Mouse (Mus musculus): ENCODE results near the gene Msantd2. TPM values are rescaled to one million over a fixed set of nuclear protein-coding genes. Genes with fewer than 3 reads are reported as not detected.

The Msantd2 gene
- polyA plus RNA-seq, 1 experiment, result 42.9 TPM

DNA sequence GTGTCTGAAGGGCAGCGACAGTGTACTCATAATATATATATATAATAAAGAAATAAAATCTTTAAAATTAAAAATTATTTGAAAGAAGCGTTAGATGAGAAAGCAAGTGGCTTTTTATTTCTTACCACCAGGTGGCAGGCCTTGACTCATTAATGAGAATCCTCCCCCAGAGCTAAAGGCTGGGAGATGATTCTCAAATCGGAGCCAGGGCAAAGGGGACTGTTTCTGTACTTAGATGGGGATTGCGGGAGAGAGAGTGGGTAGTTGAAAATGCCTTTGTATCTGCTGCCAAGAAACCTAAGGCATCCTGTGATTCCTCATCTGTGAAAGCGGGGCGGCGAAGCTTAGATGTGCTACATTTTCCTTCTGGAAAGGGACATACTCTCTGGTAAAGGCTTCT lies 26.4 kb upstream of the Msantd2 start:
- Histone ChIP-seq H3K36me3 (ENCODE audit: control insufficient read depth, insufficient read depth, low read length) (no peaks in the 10 kb centered on the region), H3K4me1 (replicated peaks; ENCODE audit: control insufficient read depth, insufficient read depth, low read length) (no peaks in the 10 kb centered on the region), H3K27me3 (ENCODE audit: control insufficient read depth, insufficient read depth, low read length) (peaks cover 10% of the 10 kb centered on the region), H3K4me3 (ENCODE audit: control insufficient read depth, insufficient read depth, low read length) (no peak overlapping the region), H3K27ac (ENCODE audit: control insufficient read depth, insufficient read depth, low read length) (no peak overlapping the region)
- no peak for TF ChIP-seq CTCF (IDR thresholded peaks at IDR 0.05; ENCODE audit: borderline replicate concordance, control insufficient read depth, extremely low read depth, insufficient read depth, low read length, poor library complexity)
- no peak for TF ChIP-seq POLR2A (IDR thresholded peaks at IDR 0.05; ENCODE audit: control insufficient read depth, extremely low read depth, insufficient read depth, low read length, poor library complexity)
- DNase-seq, result peak; percentile 30
- WGBS, result 30% methylated on average over 7 of the region's 7 CpGs

DNA sequence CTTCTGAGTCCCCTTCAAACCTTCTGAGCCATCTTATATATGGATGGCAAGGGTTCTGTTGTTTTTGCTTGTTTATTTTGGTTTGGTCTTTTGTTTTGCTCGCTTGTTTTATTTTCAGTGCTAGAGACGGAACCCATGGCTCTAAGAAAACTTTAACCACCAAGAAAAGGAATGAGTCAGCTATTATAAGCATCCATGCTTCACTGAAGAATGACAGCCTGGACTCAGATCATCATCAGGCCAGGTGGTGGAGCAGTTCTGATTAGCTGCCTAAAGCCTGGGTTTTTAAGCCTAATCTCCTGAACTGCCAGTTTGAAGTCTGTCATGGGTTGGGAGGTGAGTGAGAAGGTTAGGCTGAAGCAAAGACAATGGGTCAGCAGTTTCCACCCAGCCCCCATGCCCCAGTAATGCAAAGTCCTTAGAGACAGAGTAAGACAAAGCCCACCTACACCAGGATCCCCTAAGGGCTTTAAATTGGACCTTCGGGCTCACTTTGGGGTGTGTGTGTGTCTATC lies 15.5 kb upstream of the Msantd2 start:
- 87% methylated on average over 3 of the region's 3 CpGs for WGBS
- no peaks in the 10 kb centered on the region for H3K27me3 ChIP-seq (ENCODE audit: control insufficient read depth, insufficient read depth, low read length)

DNA sequence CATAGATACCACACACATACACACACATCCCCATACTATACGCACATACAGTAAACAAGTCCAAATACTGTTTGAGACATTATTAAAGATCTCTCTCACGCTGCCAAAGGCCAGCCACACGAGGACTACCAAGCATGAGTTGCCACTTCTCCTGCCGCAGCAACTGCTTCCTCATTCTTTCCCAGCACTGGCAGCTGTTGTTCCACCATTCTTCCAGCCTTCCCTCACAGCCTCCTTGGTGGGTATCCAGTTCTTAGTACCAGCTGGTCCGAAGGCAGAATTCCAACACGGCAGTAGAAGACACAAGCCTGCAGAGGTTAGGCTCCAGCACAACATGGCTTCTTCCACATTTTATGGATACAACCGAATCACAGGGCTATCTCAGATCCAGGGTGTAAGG lies 14.2 kb upstream of the Msantd2 start:
- Histone ChIP-seq H3K36me3 (ENCODE audit: control insufficient read depth, insufficient read depth, low read length) (no peaks in the 10 kb centered on the region), H3K4me1 (replicated peaks; ENCODE audit: control insufficient read depth, insufficient read depth, low read length) (no peaks in the 10 kb centered on the region), H3K27me3 (ENCODE audit: control insufficient read depth, insufficient read depth, low read length) (no peaks in the 10 kb centered on the region), H3K4me3 (ENCODE audit: control insufficient read depth, insufficient read depth, low read length) (no peak overlapping the region), H3K27ac (ENCODE audit: control insufficient read depth, insufficient read depth, low read length) (no peak overlapping the region)
- TF ChIP-seq POLR2A (IDR thresholded peaks at IDR 0.05; ENCODE audit: control insufficient read depth, extremely low read depth, insufficient read depth, low read length, poor library complexity) (no peak), CTCF (IDR thresholded peaks at IDR 0.05; ENCODE audit: borderline replicate concordance, control insufficient read depth, extremely low read depth, insufficient read depth, low read length, poor library complexity) (no peak)
- DNase-seq, result no peak
- WGBS, result 74% methylated on average over 7 of the region's 7 CpGs

More for the DNA sequence above, 15.5 kb upstream of the Msantd2 start:
- Histone ChIP-seq H3K4me3 (ENCODE audit: control insufficient read depth, insufficient read depth, low read length) (no peak overlapping the region), H3K4me1 (replicated peaks; ENCODE audit: control insufficient read depth, insufficient read depth, low read length) (no peaks in the 10 kb centered on the region), H3K27ac (ENCODE audit: control insufficient read depth, insufficient read depth, low read length) (no peak overlapping the region), H3K36me3 (ENCODE audit: control insufficient read depth, insufficient read depth, low read length) (no peaks in the 10 kb centered on the region)
- TF ChIP-seq CTCF (IDR thresholded peaks at IDR 0.05; ENCODE audit: borderline replicate concordance, control insufficient read depth, extremely low read depth, insufficient read depth, low read length, poor library complexity), result no peak
- no peak for TF ChIP-seq POLR2A (IDR thresholded peaks at IDR 0.05; ENCODE audit: control insufficient read depth, extremely low read depth, insufficient read depth, low read length, poor library complexity)
- no peak for DNase-seq

DNA sequence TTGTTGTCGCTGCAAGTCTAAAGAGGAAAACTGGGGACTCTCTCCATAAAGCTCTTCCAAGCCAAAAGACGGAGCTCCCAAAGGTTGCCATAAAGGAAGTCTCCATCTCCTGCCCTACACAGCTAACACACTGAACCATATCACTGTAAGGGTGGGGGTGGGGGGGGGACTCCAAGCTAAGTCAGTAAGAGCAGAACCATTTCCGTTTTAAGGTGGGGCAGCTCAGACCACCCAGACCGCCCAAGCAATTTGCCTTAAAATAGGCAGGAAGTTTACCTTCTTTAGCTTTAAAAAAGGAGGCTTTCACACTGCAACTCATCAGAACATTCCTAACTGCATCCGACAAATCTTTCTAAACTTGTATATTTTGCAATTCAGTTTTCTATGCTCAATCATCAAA lies 4.0 kb upstream of the Msantd2 start:
- no peak for TF ChIP-seq CTCF (IDR thresholded peaks at IDR 0.05; ENCODE audit: borderline replicate concordance, control insufficient read depth, extremely low read depth, insufficient read depth, low read length, poor library complexity)
- TF ChIP-seq POLR2A (IDR thresholded peaks at IDR 0.05; ENCODE audit: control insufficient read depth, extremely low read depth, insufficient read depth, low read length, poor library complexity), result no peak
- DNase-seq, result no peak
- H3K36me3 ChIP-seq (ENCODE audit: control insufficient read depth, insufficient read depth, low read length), result no peaks in the 10 kb centered on the region
- H3K4me3 ChIP-seq (ENCODE audit: control insufficient read depth, insufficient read depth, low read length), result no peak overlapping the region
- no peaks in the 10 kb centered on the region for H3K27me3 ChIP-seq (ENCODE audit: control insufficient read depth, insufficient read depth, low read length)
- no peak overlapping the region for H3K27ac ChIP-seq (ENCODE audit: control insufficient read depth, insufficient read depth, low read length)
- WGBS, result 95% methylated on average over 5 of the region's 5 CpGs
- H3K4me1 ChIP-seq (replicated peaks; ENCODE audit: control insufficient read depth, insufficient read depth, low read length), result peaks cover 6% of the 10 kb centered on the region

DNA sequence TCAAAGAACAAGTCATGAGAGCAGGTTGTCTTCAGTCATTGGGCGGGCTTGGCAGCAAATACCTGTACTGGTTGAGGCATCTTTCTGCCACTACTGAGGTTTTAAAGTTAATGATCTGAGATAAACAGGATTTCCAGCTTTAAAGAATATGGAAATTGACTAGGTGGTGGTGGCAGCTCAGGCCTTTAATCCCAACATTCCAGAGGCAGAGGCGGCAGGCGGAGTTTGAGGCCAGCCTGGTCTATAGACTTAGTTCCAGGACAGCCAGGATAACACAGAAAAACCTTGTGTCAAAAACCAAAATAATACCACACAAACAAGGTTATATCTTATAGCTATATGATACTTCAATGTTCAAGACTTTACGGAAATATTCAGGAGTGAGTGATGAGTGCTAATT lies 1.1 kb upstream of the Msantd2 start:
- Histone ChIP-seq H3K27me3 (ENCODE audit: control insufficient read depth, insufficient read depth, low read length) (no peaks in the 10 kb centered on the region), H3K4me1 (replicated peaks; ENCODE audit: control insufficient read depth, insufficient read depth, low read length) (peaks cover 9% of the 10 kb centered on the region), H3K27ac (ENCODE audit: control insufficient read depth, insufficient read depth, low read length) (peak overlapping the region; percentile 16; the same call in 1 of the 2 replicates), H3K4me3 (ENCODE audit: control insufficient read depth, insufficient read depth, low read length) (no peak overlapping the region), H3K36me3 (ENCODE audit: control insufficient read depth, insufficient read depth, low read length) (no peaks in the 10 kb centered on the region)
- WGBS, result 72% methylated on average over 4 of the region's 4 CpGs
- DNase-seq, result no peak
- TF ChIP-seq CTCF (IDR thresholded peaks at IDR 0.05; ENCODE audit: borderline replicate concordance, control insufficient read depth, extremely low read depth, insufficient read depth, low read length, poor library complexity) (no peak), POLR2A (IDR thresholded peaks at IDR 0.05; ENCODE audit: control insufficient read depth, extremely low read depth, insufficient read depth, low read length, poor library complexity) (no peak)

DNA sequence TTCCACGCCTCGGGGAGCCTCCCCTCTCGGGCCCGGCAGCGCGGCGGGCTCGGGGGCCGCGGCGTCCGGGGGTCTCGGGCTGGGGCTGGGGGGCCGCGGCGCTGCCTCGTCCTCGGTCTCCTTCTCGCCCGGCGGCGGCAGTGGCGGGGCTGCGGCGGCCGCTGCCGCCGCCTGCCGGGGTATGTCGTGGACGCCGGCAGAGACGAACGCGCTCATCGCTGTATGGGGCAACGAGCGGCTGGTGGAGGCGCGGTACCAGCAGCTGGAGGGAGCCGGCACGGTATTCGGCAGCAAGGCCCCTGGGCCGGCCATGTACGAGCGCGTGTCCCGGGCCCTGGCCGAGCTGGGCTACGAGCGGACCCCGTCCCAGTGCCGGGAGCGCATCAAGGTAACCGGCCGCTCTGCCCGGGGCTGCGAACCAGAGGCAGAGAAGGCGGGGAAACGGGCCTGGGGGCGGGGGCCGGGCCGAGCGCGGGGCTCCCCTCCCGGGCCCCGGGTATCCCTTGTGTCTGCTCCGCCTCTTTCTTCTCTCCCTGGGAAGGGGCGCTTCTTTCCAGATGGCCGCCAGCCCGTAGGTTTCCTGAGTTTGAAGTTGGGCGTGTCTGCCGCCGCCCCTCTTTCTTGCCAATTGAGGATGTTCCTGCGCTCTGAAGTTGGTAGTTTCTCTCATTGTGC lies 464 bp downstream of the Msantd2 start:
- peak; percentile 45 for DNase-seq
- WGBS, result under 1% methylated on average over 75 of the region's 75 CpGs
- no peaks in the 10 kb centered on the region for H3K36me3 ChIP-seq (ENCODE audit: control insufficient read depth, insufficient read depth, low read length)
- H3K27me3 ChIP-seq (ENCODE audit: control insufficient read depth, insufficient read depth, low read length), result no peaks in the 10 kb centered on the region
- H3K4me1 ChIP-seq (replicated peaks; ENCODE audit: control insufficient read depth, insufficient read depth, low read length), result peaks cover 9% of the 10 kb centered on the region
- TF ChIP-seq POLR2A (IDR thresholded peaks at IDR 0.05; ENCODE audit: control insufficient read depth, extremely low read depth, insufficient read depth, low read length, poor library complexity) (no peak), CTCF (IDR thresholded peaks at IDR 0.05; ENCODE audit: borderline replicate concordance, control insufficient read depth, extremely low read depth, insufficient read depth, low read length, poor library complexity) (no peak)
- H3K27ac ChIP-seq (ENCODE audit: control insufficient read depth, insufficient read depth, low read length), result no peak overlapping the region
- H3K4me3 ChIP-seq (ENCODE audit: control insufficient read depth, insufficient read depth, low read length), result peak overlapping the region; percentile 98

Data from thymus, adult 2 months (tissue).